Mouse (Mus musculus) liver, postnatal 0 days (tissue): ENCODE data around the gene Phyh. TPM values are rescaled to one million over a fixed set of nuclear protein-coding genes. Genes with fewer than 3 reads are reported as not detected.

ENCODE experiments used
- ATAC-seq: fragments of 200-750 bp; cut with Nextera tagmentation; 2 replicates; pipeline ENCODE4 v1.8.0; 2017; ENCODE audit warnings: mild to moderate bottlenecking, moderate library complexity
- DNase-seq: peaks from one replicate; pipeline ENCODE4 v3.0.0-alpha.2; 2016
- H3K27ac ChIP-seq: fragments of 300-500 bp; sonication (generic); 2 replicates; pipeline ENCODE4 v1.5.1; 2014; ENCODE audit warnings: antibody characterized with exemption, moderate library complexity, mild to moderate bottlenecking, low read depth
- H3K27me3 ChIP-seq: fragments of 300-500 bp; sonication (generic); 2 replicates; pipeline ENCODE4 v1.6.1; 2014; ENCODE audit warnings: low read length, control low read depth, mixed read lengths; ENCODE audit not compliant: insufficient read depth
- H3K36me3 ChIP-seq: fragments of 300-500 bp; sonication (generic); replicated peaks from 2 replicates; pipeline ENCODE4 v1.6.1; 2014; ENCODE audit warnings: mild to moderate bottlenecking, control low read depth, low read length, moderate library complexity, mixed read lengths; ENCODE audit not compliant: insufficient read depth
- H3K4me1 ChIP-seq: fragments of 300-500 bp; sonication (generic); 2 replicates; pipeline ENCODE4 v1.6.1; 2014; ENCODE audit warnings: antibody characterized with exemption, mild to moderate bottlenecking, control low read depth; ENCODE audit not compliant: insufficient read depth
- H3K4me2 ChIP-seq: fragments of 300-500 bp; sonication (generic); 2 replicates; pipeline ENCODE4 v1.6.1; 2014; ENCODE audit warnings: low read depth, mild to moderate bottlenecking, low read length, moderate library complexity, mixed read lengths
- H3K4me3 ChIP-seq: fragments of 300-500 bp; sonication (generic); 2 replicates; pipeline ENCODE4 v1.5.1; 2014; ENCODE audit warnings: low read depth, low read length
- H3K9ac ChIP-seq: fragments of 300-500 bp; sonication (generic); replicated peaks from 2 replicates; pipeline ENCODE4 v1.6.1; 2014; ENCODE audit warnings: mild to moderate bottlenecking, moderate library complexity
- H3K9me3 ChIP-seq: fragments of 300-500 bp; sonication (generic); 2 replicates; pipeline ENCODE4 v1.6.1; 2016; ENCODE audit warnings: mild to moderate bottlenecking, control low read depth, low read length, mixed read lengths
- CTCF ChIP-seq: sonication (generic); IDR thresholded peaks from 2 replicates; pipeline ENCODE4 v1.5.1; 2016; ENCODE audit warnings: antibody characterized with exemption, low read depth
- EP300 ChIP-seq: IDR thresholded peaks from 2 replicates; pipeline ENCODE4 v1.6.1; 2016; ENCODE audit warnings: antibody characterized with exemption, low read depth, mild to moderate bottlenecking
- WGBS: fragments of 180-500 bp; shearing (Covaris S2); extraction: QIAGEN DNeasy Blood & Tissue Kit; methylation state at CpG from one replicate; pipeline ENCODE4 v1.1.7; 2014; ENCODE audit not compliant: insufficient replicate concordance; 5-methylcytosine and 5-hydroxymethylcytosine counted together
- polyA plus RNA-seq: library from polyadenylated mRNA; unstranded; fragments of >200 nt; fragmentation: Nextera tagmentation; extraction: Ambion mirVana; gene quantifications from 2 replicates; pipeline ENCODE4 v1.2.1, GENCODE M21; 2015

The Phyh gene
- polyA plus RNA-seq, 1 experiment from 2014 or later = 608 TPM

- TF ChIP-seq CTCF = no peak
- TF ChIP-seq EP300 = peak; percentile 69
- DNase-seq = peak; percentile 71
- ATAC-seq = peak; percentile 70
- peaks cover 50% of the 10 kb centered on the region for H3K36me3 ChIP-seq
- peak overlapping the region; percentile 87 for H3K27ac ChIP-seq
- no peaks in the 10 kb centered on the region for H3K27me3 ChIP-seq
- no peak overlapping the region for H3K4me2 ChIP-seq
- H3K4me3 ChIP-seq = no peak overlapping the region
- H3K4me1 ChIP-seq = no peaks in the 10 kb centered on the region
- WGBS = 80% methylated on average over 6 of the region's 6 CpGs
- no peaks in the 10 kb centered on the region for H3K9me3 ChIP-seq
- H3K9ac ChIP-seq = no peak overlapping the region
These were observed 18.2 kb upstream of the Phyh start for GRCm38 (mm10) chr2:4900624-4901023.

- Histone ChIP-seq H3K4me2 (no peak overlapping the region), H3K27ac (peak overlapping the region; percentile 87), H3K4me1 (no peaks in the 10 kb centered on the region), H3K27me3 (no peaks in the 10 kb centered on the region), H3K36me3 (peaks cover 55% of the 10 kb centered on the region), H3K9me3 (no peaks in the 10 kb centered on the region), H3K4me3 (no peak overlapping the region), H3K9ac (no peak overlapping the region)
- ATAC-seq = peak; percentile 95
- peak; percentile 65 for TF ChIP-seq EP300
- no peak for TF ChIP-seq CTCF
- WGBS = 75% methylated on average over 5 of the region's 5 CpGs
- peak; percentile 45 for DNase-seq
These were observed 16.5 kb upstream of the Phyh start for GRCm38 (mm10) chr2:4902346-4902745.

GRCm38 (mm10) chr2:4907120-4907519, 11.7 kb upstream of the Phyh start:
- Histone ChIP-seq H3K4me3 (no peak overlapping the region), H3K27ac (no peak overlapping the region), H3K27me3 (no peaks in the 10 kb centered on the region), H3K36me3 (peaks cover 31% of the 10 kb centered on the region), H3K4me1 (no peaks in the 10 kb centered on the region), H3K4me2 (no peak overlapping the region), H3K9ac (no peak overlapping the region), H3K9me3 (no peaks in the 10 kb centered on the region)
- ATAC-seq (no peak), DNase-seq (no peak)
- 93% methylated on average over 6 of the region's 6 CpGs for WGBS
- no peak for TF ChIP-seq EP300
- no peak for TF ChIP-seq CTCF

GRCm38 (mm10) chr2:4907916-4908315, 10.9 kb upstream of the Phyh start:
- H3K27ac ChIP-seq = no peak overlapping the region

GRCm38 (mm10) chr2:4908771-4909315, 10.0 kb upstream of the Phyh start:
- no peak for DNase-seq

More at GRCm38 (mm10) chr2:4907916-4908315, 10.9 kb upstream of the Phyh start:
- Histone ChIP-seq H3K4me1 (no peaks in the 10 kb centered on the region), H3K27me3 (no peaks in the 10 kb centered on the region), H3K9me3 (no peaks in the 10 kb centered on the region), H3K4me3 (no peak overlapping the region), H3K4me2 (no peak overlapping the region), H3K9ac (no peak overlapping the region), H3K36me3 (peaks cover 31% of the 10 kb centered on the region)
- WGBS = 67% methylated on average over 7 of the region's 7 CpGs
- no peak for TF ChIP-seq EP300
- no peak for TF ChIP-seq CTCF
- ATAC-seq (no peak), DNase-seq (no peak)

GRCm38 (mm10) chr2:4909909-4910308, 8.9 kb upstream of the Phyh start:
- Histone ChIP-seq H3K27me3 (no peaks in the 10 kb centered on the region), H3K9me3 (no peaks in the 10 kb centered on the region), H3K4me2 (no peak overlapping the region), H3K4me3 (no peak overlapping the region), H3K9ac (no peak overlapping the region), H3K27ac (no peak overlapping the region), H3K4me1 (no peaks in the 10 kb centered on the region), H3K36me3 (peaks cover 27% of the 10 kb centered on the region)
- 62% methylated on average over 6 of the region's 6 CpGs for WGBS
- DNase-seq (no peak), ATAC-seq (no peak)
- TF ChIP-seq CTCF (no peak), EP300 (no peak)

More at GRCm38 (mm10) chr2:4908771-4909315, 10.0 kb upstream of the Phyh start:
- Histone ChIP-seq H3K36me3 (peaks cover 31% of the 10 kb centered on the region), H3K4me2 (no peak overlapping the region), H3K27ac (no peak overlapping the region), H3K4me3 (no peak overlapping the region), H3K4me1 (no peaks in the 10 kb centered on the region), H3K9ac (no peak overlapping the region), H3K27me3 (no peaks in the 10 kb centered on the region), H3K9me3 (no peaks in the 10 kb centered on the region)
- WGBS = 89% methylated on average over 3 of the region's 3 CpGs
- no peak for ATAC-seq
- TF ChIP-seq CTCF (no peak), EP300 (no peak)

- DNase-seq = no peak
- 80% methylated on average over 4 of the region's 4 CpGs for WGBS
- H3K27ac ChIP-seq = no peak overlapping the region
- peaks cover 23% of the 10 kb centered on the region for H3K36me3 ChIP-seq
- no peak for ATAC-seq
- no peak overlapping the region for H3K9ac ChIP-seq
- H3K4me3 ChIP-seq = no peak overlapping the region
- TF ChIP-seq EP300 (no peak), CTCF (no peak)
- H3K4me1 ChIP-seq = no peaks in the 10 kb centered on the region
- no peaks in the 10 kb centered on the region for H3K27me3 ChIP-seq
- no peak overlapping the region for H3K4me2 ChIP-seq
- H3K9me3 ChIP-seq = no peaks in the 10 kb centered on the region
These were observed 8.3 kb upstream of the Phyh start for GRCm38 (mm10) chr2:4910521-4910920.
